Mouse (Mus musculus): ENCODE measurements at regions not wholly inside any gene's neighbourhood (a gene's known extent, or its start where the extent isn't known, plus 50 kb on each side); places are given as distances from the start of the nearest gene placed in this dataset.
"Not testable (repeated sequence)": the region's sequence is repeated elsewhere in the genome, so short reads cannot be mapped to it uniquely, and the experiment has no call there.

GRCm38 (mm10) chr10:68956539-68956938 is 194.7 kb upstream of the Rhobtb1 start:
- no peak for DNase-seq (ENCODE audit: low spot score)

GRCm38 (mm10) chr10:68961376-68961775 is 189.9 kb upstream of the Rhobtb1 start:
- no peak for DNase-seq (ENCODE audit: low spot score)

DNA sequence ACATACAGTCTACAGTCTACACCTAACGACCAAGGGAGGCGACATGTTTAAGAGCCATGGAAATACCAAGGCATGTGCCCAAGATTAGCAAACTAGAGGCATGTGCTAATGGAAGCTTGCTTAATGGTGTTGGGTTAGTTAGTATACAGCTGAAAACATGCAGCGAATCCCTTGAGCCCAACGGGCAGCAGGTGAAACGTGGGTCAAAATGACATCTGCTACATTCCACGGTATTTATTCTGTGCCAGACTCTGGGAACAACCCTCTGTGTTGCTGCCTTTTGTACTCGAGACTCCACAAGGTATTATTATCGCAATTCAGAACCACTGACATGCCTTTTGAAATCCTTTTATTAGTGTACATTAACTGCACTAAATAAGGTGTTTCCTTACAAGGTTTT is 188.1 kb upstream of the Rhobtb1 start:
- DNase-seq (ENCODE audit: low spot score) = no peak

GRCm38 (mm10) chr10:68965271-68965670 is 186.0 kb upstream of the Rhobtb1 start:
- DNase-seq (ENCODE audit: low spot score) = no peak

GRCm38 (mm10) chr10:68967976-68968968 is 183.0 kb upstream of the Rhobtb1 start:
- no peak for DNase-seq (ENCODE audit: low spot score)

- no peak for DNase-seq (ENCODE audit: low spot score)
These were observed 180.7 kb upstream of the Rhobtb1 start for GRCm38 (mm10) chr10:68970521-68970920.

DNA sequence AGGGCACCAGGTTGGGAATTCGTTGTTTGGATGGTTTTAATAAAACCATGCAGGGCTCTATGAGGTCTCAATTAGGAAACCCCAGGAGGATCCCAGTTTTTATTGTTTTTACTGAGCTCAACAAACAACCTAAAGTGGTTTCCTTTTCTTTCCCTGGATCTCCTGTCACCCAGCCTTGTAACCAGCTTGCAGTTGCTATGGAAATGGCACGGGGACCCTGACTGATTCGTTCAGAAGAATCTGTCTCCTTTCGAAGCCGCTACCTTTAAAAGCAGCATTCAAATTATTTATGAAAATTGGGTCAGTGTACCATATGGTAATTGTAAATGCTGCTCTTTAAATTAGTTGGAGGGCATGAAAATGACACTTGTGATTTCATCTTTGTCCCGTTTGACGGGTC is 176.5 kb upstream of the Rhobtb1 start:
- no peak for DNase-seq (ENCODE audit: low spot score)

- no peak for DNase-seq (ENCODE audit: low spot score)
These were observed 174.7 kb upstream of the Rhobtb1 start for GRCm38 (mm10) chr10:68976443-68977025.

DNA sequence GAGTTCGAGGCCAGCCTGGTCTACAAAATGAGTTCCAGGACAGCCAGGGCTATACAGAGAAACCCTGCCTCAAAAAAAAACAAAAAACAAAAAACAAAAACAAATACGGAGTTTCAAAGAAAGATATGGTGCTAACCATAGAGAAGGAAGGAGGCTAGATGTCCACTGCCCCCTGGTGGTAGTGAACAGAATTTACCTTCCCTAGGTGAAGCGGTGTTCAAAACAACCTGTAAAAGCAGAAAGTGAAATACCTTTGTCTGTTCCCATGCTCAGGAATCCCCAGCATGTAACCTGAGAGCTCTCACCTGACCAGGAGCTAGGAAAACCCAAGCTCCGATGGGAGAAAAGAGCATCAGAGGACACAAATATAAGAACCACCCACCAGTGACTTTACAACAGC is 173.1 kb upstream of the Rhobtb1 start:
- peak; percentile 28 for DNase-seq (ENCODE audit: low spot score)

GRCm38 (mm10) chr10:68979949-68980348 is 171.3 kb upstream of the Rhobtb1 start:
- DNase-seq (ENCODE audit: low spot score) = no peak

- no peak for DNase-seq (ENCODE audit: low spot score)
These were observed 168.9 kb upstream of the Rhobtb1 start for GRCm38 (mm10) chr10:68982288-68982687.

GRCm38 (mm10) chr10:68990584-68990983 is 160.7 kb upstream of the Rhobtb1 start:
- no peak for DNase-seq (ENCODE audit: low spot score)

DNA sequence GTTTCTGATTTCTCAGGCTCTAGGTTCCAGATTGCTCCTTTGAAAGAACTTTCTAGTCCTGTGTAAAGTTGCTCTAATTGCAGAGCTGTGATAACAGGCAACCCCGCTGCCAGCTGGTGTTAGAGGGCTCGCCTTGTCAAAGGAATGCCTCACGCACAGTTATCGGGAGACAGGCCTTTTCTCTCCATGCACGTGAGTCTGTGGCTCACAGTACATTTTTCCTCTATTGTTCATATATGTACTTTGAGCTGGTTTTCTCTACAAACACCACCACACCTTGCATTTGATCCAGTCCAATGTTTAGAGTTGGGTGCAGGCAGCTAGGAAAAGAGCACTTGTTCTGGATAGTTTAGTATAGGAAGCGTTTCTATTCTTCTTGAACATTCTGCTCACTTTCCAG is 151.6 kb upstream of the Rhobtb1 start:
- no peak for DNase-seq (ENCODE audit: low spot score)

GRCm38 (mm10) chr10:69001654-69002435 is 149.4 kb upstream of the Rhobtb1 start:
- DNase-seq (ENCODE audit: low spot score) = no peak

- DNase-seq (ENCODE audit: low spot score) = peak; percentile 40
These were observed 145.9 kb upstream of the Rhobtb1 start for GRCm38 (mm10) chr10:69005199-69005872.

GRCm38 (mm10) chr10:69008679-69009078 is 142.6 kb upstream of the Rhobtb1 start:
- not testable (repeated sequence) for DNase-seq (ENCODE audit: low spot score)

DNA sequence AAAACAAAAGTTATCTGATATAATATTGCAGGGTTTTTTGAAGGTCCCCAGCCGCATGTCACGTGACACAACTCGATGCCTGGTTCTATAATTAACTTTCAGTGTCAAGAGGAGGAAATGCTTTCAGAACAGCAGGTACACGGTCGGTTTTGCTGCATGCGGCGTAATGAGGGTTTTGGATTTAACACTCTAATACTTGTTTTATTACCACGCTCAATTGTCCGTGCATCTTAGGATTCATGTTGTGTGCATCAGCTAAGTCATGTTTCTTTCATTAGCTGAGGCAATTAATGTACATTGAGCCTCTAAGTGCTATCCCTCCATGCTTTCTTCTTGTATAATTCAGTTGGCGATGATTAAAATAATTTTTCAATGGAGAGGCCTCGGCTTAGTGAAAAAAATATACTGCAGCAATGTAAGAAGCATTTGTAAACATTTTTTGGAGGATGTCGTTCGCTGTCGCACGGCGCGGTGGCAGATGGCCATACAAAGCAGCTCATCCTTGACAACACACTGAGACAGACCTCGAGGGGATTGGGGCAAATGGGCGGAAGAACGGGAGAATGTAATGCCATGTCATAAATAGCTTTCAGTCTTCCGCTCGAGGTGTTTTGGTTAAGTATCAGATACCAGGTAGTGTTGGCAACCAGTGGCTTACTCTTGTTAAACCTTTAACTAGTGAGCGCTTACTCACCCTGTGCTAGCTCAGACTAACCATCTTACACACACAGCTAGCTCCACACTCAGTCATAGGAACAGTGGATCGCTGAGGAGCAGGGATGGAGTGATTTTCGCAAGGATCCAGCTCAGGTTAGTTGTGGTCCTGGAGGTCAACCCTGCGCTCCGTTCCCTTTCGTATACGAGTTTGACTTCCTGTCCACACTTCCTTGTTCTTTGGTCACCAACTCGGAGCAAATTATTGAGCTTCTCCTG is 130.2 kb upstream of the Rhobtb1 start:
- DNase-seq (ENCODE audit: low spot score) = no peak

- no peak for DNase-seq (ENCODE audit: low spot score)
These were observed 117.8 kb upstream of the Rhobtb1 start for GRCm38 (mm10) chr10:69033410-69033809.

DNA sequence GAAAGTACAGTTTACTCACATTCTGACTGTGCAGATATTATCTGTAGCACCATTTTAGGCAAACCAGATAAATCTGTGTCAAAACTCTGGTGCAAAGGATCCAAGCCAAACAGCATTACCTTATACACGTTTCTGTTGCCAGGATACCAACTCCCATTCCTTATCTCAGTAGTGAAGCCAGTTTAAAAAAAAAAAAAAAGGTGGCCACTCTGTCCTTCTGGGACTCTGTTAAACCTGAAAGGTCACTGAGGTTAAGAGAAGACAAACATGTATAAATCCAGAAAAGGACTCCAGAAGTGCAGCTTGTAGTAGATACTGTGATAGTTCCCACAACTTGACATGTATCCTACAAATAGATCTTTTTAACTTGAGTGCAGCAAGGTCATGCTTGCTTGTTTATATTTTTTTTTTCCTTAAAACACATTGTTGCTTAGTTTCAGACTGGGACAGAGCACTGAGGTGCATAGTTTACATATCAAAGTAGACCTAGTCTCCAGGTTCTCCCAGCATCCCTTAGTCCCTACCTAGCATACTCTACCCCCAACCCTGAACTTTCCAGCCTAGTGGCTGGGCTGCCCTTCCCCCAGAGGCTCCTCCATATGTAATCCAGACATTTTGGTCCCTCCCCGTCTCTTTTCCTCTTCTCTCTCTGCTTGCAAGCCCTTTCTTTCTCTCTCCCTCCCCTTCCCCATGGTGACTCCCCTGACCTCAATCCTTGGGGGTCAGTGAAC is 116.7 kb upstream of the Rhobtb1 start:
- DNase-seq (ENCODE audit: low spot score) = no peak
